Mouse (Mus musculus): ENCODE measurements around the gene Asic3.

DNA sequence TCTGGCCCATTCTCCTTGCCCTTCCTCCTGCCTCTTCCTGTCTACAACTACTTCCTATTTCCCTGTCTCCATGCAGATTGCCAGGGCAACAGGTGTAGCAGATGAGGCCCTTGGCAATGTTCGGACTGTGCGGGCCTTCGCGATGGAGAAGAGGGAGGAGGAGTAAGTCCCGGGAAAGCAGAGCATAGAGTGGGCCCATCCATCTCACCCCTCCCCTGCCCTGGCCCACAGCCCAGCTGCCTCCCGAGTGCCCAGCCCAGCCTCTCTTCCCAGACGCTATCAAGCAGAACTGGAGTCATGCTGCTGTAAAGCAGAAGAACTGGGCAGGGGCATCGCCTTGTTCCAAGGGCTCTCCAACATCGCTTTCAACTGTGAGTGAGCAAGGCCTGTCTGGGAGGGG is 11.2 kb upstream of the Asic3 start:
- no peak for TF ChIP-seq CTCF (IDR thresholded peaks at IDR 0.05; ENCODE audit: low read depth)
- no peak for TF ChIP-seq EP300 (IDR thresholded peaks at IDR 0.05; ENCODE audit: low read depth)
